Comparison of ENCODE assay signal across 8 mouse cellular contexts in genomic region chr12:111713004-111713651, GRCm38 (mm10). TPM values are rescaled to one million over a fixed set of nuclear protein-coding genes. Genes with fewer than 3 reads are reported as not detected.
DNase-seq lines count a peak whose midpoint lies in the region; ATAC-seq and TF ChIP-seq lines count a peak whose summit lies in the region.

TSS of gene Bag5 (minus strand) at chr12:111713257.
TSS of gene Apopt1 (plus strand) at chr12:111713261.

- DNase-seq in B cell, adult 2 months, result peak; percentile 90 to 91
- DNase-seq in heart, adult 8-10 months (ENCODE audit: low spot score), result peak; percentile 90
- peak; percentile 88 to 91 for DNase-seq in kidney, adult 8-10 months
- peak; percentile 95 for DNase-seq in midbrain, postnatal 0 days (ENCODE audit: low spot score)
- DNase-seq in spleen, postnatal 10 days (ENCODE audit: low spot score in 2 of 2), result peak; percentile 85 to 93

- peak within 1 kb of the TSS; percentile 66 for H3K4me2 ChIP-seq in embryonic facial prominence, embryonic 15.5 days (replicated peaks)
- peak within 1 kb of the TSS; percentile 63 for H3K4me2 ChIP-seq in limb, embryonic 15.5 days
- H3K4me2 ChIP-seq in midbrain, postnatal 0 days (ENCODE audit: low read depth, low read length, poor library complexity, severe bottlenecking), result peak within 1 kb of the TSS; percentile 86

- H3K4me3 ChIP-seq in bone marrow macrophage, adult 2 months (ENCODE audit: insufficient read depth, low read length), result peak within 1 kb of the TSS; percentile 99
- H3K4me3 ChIP-seq in embryonic facial prominence, embryonic 15.5 days (replicated peaks), result peak within 1 kb of the TSS; percentile 71
- peak within 1 kb of the TSS; percentile 100 for H3K4me3 ChIP-seq in limb, embryonic 15.5 days
- H3K4me3 ChIP-seq in midbrain, postnatal 0 days (ENCODE audit: low read depth, low read length), result peak within 1 kb of the TSS; percentile 97

- peak; percentile 93 for ATAC-seq in embryonic facial prominence, embryonic 15.5 days (ENCODE audit: insufficient number of reproducible peaks, low FRiP score, low TSS enrichment, low read depth)
- ATAC-seq in limb, embryonic 15.5 days (ENCODE audit: insufficient number of reproducible peaks, low FRiP score, low TSS enrichment, low read depth), result peak; percentile 92
- ATAC-seq in midbrain, postnatal 0 days (ENCODE audit: low FRiP score), result peak; percentile 94

- H3K27ac ChIP-seq in bone marrow macrophage, adult 2 months (ENCODE audit: insufficient read depth, low read depth, low read length), result peak within 1 kb of the TSS; percentile 50
- H3K27ac ChIP-seq in embryonic facial prominence, embryonic 15.5 days (replicated peaks), result peak within 1 kb of the TSS; percentile 83
- peak within 1 kb of the TSS; percentile 90 for H3K27ac ChIP-seq in limb, embryonic 15.5 days
- peak within 1 kb of the TSS; percentile 91 for H3K27ac ChIP-seq in midbrain, postnatal 0 days (ENCODE audit: low read depth, low read length)

- TF ChIP-seq POLR2A in bone marrow macrophage, adult 2 months (IDR thresholded peaks at IDR 0.05; ENCODE audit: borderline replicate concordance, low read depth, low read length), result no peak

- WGBS in embryonic facial prominence, embryonic 15.5 days, result under 1% methylated on average over 86 of the region's 86 CpGs
- under 1% methylated on average over 65 of the region's 86 CpGs for WGBS in limb, embryonic 15.5 days
- WGBS in midbrain, postnatal 0 days, result 3% methylated on average over 72 of the region's 86 CpGs

- H3K27me3 ChIP-seq in embryonic facial prominence, embryonic 15.5 days, result no peaks in the 10 kb centered on the region
- no peaks in the 10 kb centered on the region for H3K27me3 ChIP-seq in limb, embryonic 15.5 days
- H3K27me3 ChIP-seq in midbrain, postnatal 0 days (ENCODE audit: insufficient read depth, low read length), result no peaks in the 10 kb centered on the region

- H3K4me1 ChIP-seq in bone marrow macrophage, adult 2 months (ENCODE audit: control insufficient read depth, insufficient read depth, low read length), result peaks cover 13% of the 10 kb centered on the region
- peaks cover 22% of the 10 kb centered on the region for H3K4me1 ChIP-seq in embryonic facial prominence, embryonic 15.5 days
- H3K4me1 ChIP-seq in limb, embryonic 15.5 days, result peaks cover 23% of the 10 kb centered on the region
- peaks cover 4% of the 10 kb centered on the region; the same call in 1 of the 2 replicates for H3K4me1 ChIP-seq in midbrain, postnatal 0 days (ENCODE audit: insufficient read depth, low read length)

- no peak for TF ChIP-seq CTCF in bone marrow macrophage, adult 2 months (IDR thresholded peaks at IDR 0.05; ENCODE audit: low read depth, low read length)
- TF ChIP-seq CTCF in midbrain, postnatal 0 days (IDR thresholded peaks at IDR 0.05), result peak; percentile 46; the same call in 1 of the 2 replicates

- no peaks in the 10 kb centered on the region for H3K9me3 ChIP-seq in embryonic facial prominence, embryonic 15.5 days (replicated peaks)
- H3K9me3 ChIP-seq in limb, embryonic 15.5 days, result no peaks in the 10 kb centered on the region
- no peaks in the 10 kb centered on the region for H3K9me3 ChIP-seq in midbrain, postnatal 0 days (ENCODE audit: low read length)

- peaks cover 38% of the 10 kb centered on the region for H3K36me3 ChIP-seq in embryonic facial prominence, embryonic 15.5 days
- peaks cover 38% of the 10 kb centered on the region for H3K36me3 ChIP-seq in limb, embryonic 15.5 days
- H3K36me3 ChIP-seq in midbrain, postnatal 0 days (ENCODE audit: insufficient read depth, low read length), result peaks cover 18% of the 10 kb centered on the region

- peak within 1 kb of the TSS; percentile 91 for H3K9ac ChIP-seq in embryonic facial prominence, embryonic 15.5 days
- peak within 1 kb of the TSS; percentile 100 for H3K9ac ChIP-seq in limb, embryonic 15.5 days
- peak within 1 kb of the TSS; percentile 92 for H3K9ac ChIP-seq in midbrain, postnatal 0 days (replicated peaks; ENCODE audit: low read length, poor library complexity, severe bottlenecking)

RNA-seq across cellular contexts. Expression of gene Bag5, which starts in this region (rescaled TPM):
- 15.1 and 18.1 TPM in 2 replicates for polyA plus RNA-seq in bone marrow macrophage, adult 2 months (2012; ENCODE audit: insufficient read depth, insufficient read length, missing spikeins)
- polyA plus RNA-seq in embryonic facial prominence, embryonic 15.5 days (2015; fragmentation: Nextera tagmentation; extraction: Ambion mirVana), result 65.5 and 66.6 TPM in 2 replicates
- total RNA-seq in heart, adult 8-10 months (2022), result 10 to 100 TPM; 18.9 to 20.1 (median 19.6) TPM
- 69.4 and 71.2 TPM in 2 replicates for polyA plus RNA-seq in limb, embryonic 15.5 days (2015; fragmentation: Nextera tagmentation; extraction: Ambion mirVana)
- total RNA-seq in midbrain, postnatal 0 days (2014; rRNA removed), result 28.7 and 43.5 TPM in 2 replicates
- 68.7 and 70.8 TPM in 2 replicates for polyA plus RNA-seq in midbrain, postnatal 0 days (2015; fragmentation: Nextera tagmentation; extraction: Ambion mirVana)

RNA-seq across cellular contexts. Expression of gene Apopt1, which starts in this region (rescaled TPM):
- polyA plus RNA-seq in bone marrow macrophage, adult 2 months (2012; ENCODE audit: insufficient read depth, insufficient read length, missing spikeins), result 34.5 and 38.7 TPM in 2 replicates
- 52.6 and 55.7 TPM in 2 replicates for polyA plus RNA-seq in embryonic facial prominence, embryonic 15.5 days (2015; fragmentation: Nextera tagmentation; extraction: Ambion mirVana)
- 10 to 100 TPM; 33.7 to 37.7 (median 35.0) TPM for total RNA-seq in heart, adult 8-10 months (2022)
- polyA plus RNA-seq in limb, embryonic 15.5 days (2015; fragmentation: Nextera tagmentation; extraction: Ambion mirVana), result 48.4 and 51.2 TPM in 2 replicates
- total RNA-seq in midbrain, postnatal 0 days (2014; rRNA removed), result 17.9 and 27.8 TPM in 2 replicates
- 63.1 and 67.0 TPM in 2 replicates for polyA plus RNA-seq in midbrain, postnatal 0 days (2015; fragmentation: Nextera tagmentation; extraction: Ambion mirVana)

Comparison
In these comparisons a context has a peak if more than half of its experiments do, and no peak if none do; other contexts are left out.
1. Peak in every context shown above with its lines: DNase-seq, ATAC-seq, H3K4me3 ChIP-seq and H3K27ac ChIP-seq.